Mouse (Mus musculus) midbrain, embryonic 13.5 days (tissue): ENCODE data around the gene Prkg1. TPM values are rescaled to one million over a fixed set of nuclear protein-coding genes. Genes with fewer than 3 reads are reported as not detected.
A peak's percentile ranks its signal among the peaks of the same experiment; 100 is the strongest.

Experiments
- ATAC-seq: fragments of 200-750 bp; cut with Nextera tagmentation; 2 replicates; pipeline ENCODE4 v1.8.0; 2017; ENCODE audit warnings: mild to moderate bottlenecking, moderate TSS enrichment, moderate library complexity
- H3K27ac ChIP-seq: fragments of 300-500 bp; sonication (generic); 2 replicates; pipeline ENCODE4 v1.5.1; 2015; ENCODE audit warnings: inconsistent platforms, mild to moderate bottlenecking, moderate library complexity
- H3K27me3 ChIP-seq: fragments of 300-500 bp; sonication (generic); 2 replicates; pipeline ENCODE4 v1.6.1; 2015; ENCODE audit warnings: mild to moderate bottlenecking, inconsistent platforms
- H3K36me3 ChIP-seq: fragments of 300-500 bp; sonication (generic); 2 replicates; pipeline ENCODE4 v1.6.1; 2015; ENCODE audit warnings: mild to moderate bottlenecking, inconsistent platforms
- H3K4me1 ChIP-seq: fragments of 300-500 bp; sonication (generic); replicated peaks from 2 replicates; pipeline ENCODE4 v1.6.1; 2015; ENCODE audit warnings: inconsistent platforms
- H3K4me2 ChIP-seq: fragments of 300-500 bp; sonication (generic); replicated peaks from 2 replicates; pipeline ENCODE4 v1.6.1; 2015; ENCODE audit warnings: moderate library complexity, mild to moderate bottlenecking, inconsistent platforms
- H3K4me3 ChIP-seq: fragments of 300-500 bp; sonication (generic); replicated peaks from 2 replicates; pipeline ENCODE4 v1.5.1; 2015; ENCODE audit warnings: mild to moderate bottlenecking, inconsistent platforms
- H3K9ac ChIP-seq: fragments of 300-500 bp; sonication (generic); replicated peaks from 2 replicates; pipeline ENCODE4 v1.6.1; 2015; ENCODE audit warnings: mild to moderate bottlenecking, inconsistent platforms
- H3K9me3 ChIP-seq: fragments of 300-500 bp; sonication (generic); 2 replicates; pipeline ENCODE4 v1.6.1; 2016; ENCODE audit warnings: mild to moderate bottlenecking, inconsistent platforms
- WGBS: fragments of 180-500 bp; shearing (Covaris S2); methylation state at CpG from one replicate; pipeline ENCODE4 v1.1.7; 2015; 5-methylcytosine and 5-hydroxymethylcytosine counted together
- polyA plus RNA-seq: library from polyadenylated mRNA; unstranded; fragments of >200 nt; fragmentation: Nextera tagmentation; extraction: Ambion mirVana; gene quantifications from 2 replicates; pipeline ENCODE4 v1.2.1, GENCODE M21; 2015

The Prkg1 gene
- polyA plus RNA-seq, 1 experiment from 2014 or later: 3.7 TPM

GRCm38 (mm10) chr19:31099369-31099768 is 665.5 kb downstream of the Prkg1 start:
- ATAC-seq: no peak
- 93% methylated on average over 3 of the region's 3 CpGs for WGBS
- no peaks in the 10 kb centered on the region for H3K36me3 ChIP-seq
- no peak overlapping the region for H3K27ac ChIP-seq
- no peak overlapping the region for H3K9ac ChIP-seq
- H3K27me3 ChIP-seq: no peaks in the 10 kb centered on the region
- no peaks in the 10 kb centered on the region for H3K9me3 ChIP-seq
- no peak overlapping the region for H3K4me2 ChIP-seq
- no peaks in the 10 kb centered on the region for H3K4me1 ChIP-seq
- H3K4me3 ChIP-seq: no peak overlapping the region

DNA sequence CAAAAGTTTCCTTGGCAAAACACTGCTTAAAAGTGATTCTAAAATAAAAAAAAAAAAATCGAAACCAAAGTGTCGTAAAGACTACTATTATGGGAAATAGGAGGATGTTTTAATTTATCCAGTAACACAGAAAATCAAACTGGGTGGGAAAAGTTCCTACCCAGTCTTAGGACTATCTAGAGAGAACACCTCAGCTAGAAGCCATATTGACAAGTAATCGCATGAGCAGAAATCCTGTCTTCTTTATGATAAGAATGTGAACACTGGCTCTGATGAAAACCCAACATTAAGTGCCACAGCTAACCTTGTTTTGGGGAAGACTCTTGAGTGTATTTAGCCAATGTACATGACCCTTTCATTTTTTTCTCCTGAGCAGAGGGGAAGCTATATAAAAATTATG is 667.0 kb downstream of the Prkg1 start:
- Histone ChIP-seq H3K4me2 (no peak overlapping the region), H3K9ac (no peak overlapping the region), H3K27ac (no peak overlapping the region), H3K4me3 (no peak overlapping the region), H3K9me3 (no peaks in the 10 kb centered on the region), H3K4me1 (no peaks in the 10 kb centered on the region), H3K36me3 (no peaks in the 10 kb centered on the region), H3K27me3 (no peaks in the 10 kb centered on the region)
- WGBS: 75% methylated on average over 3 of the region's 3 CpGs
- ATAC-seq: no peak

DNA sequence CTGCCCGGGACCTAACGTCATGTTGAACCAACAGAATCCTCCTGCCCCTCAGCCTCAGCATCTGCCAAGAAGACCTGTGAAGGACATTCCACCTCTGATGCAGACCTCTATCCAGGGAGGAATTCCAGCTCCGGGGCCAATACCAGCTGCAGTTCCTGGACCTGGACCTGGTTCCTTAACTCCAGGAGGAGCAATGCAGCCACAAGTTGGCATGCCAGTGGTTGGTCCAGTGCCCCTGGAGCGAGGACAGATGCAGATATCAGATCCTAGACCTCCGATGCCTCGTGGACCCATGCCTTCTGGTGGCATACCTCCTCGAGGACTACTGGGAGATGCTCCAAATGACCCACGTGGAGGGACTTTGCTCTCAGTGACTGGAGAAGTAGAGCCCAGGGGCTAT is 681.1 kb downstream of the Prkg1 start:
- Histone ChIP-seq H3K27ac (no peak overlapping the region), H3K27me3 (no peaks in the 10 kb centered on the region; the same call in 1 of the 2 replicates), H3K9ac (peak overlapping the region; percentile 82; the same call in 1 of the 2 replicates), H3K4me3 (peak overlapping the region; percentile 80), H3K36me3 (peaks cover 38% of the 10 kb centered on the region), H3K9me3 (no peaks in the 10 kb centered on the region), H3K4me2 (peak overlapping the region; percentile 91), H3K4me1 (peaks cover 25% of the 10 kb centered on the region)
- ATAC-seq: no peak
- 95% methylated on average over 8 of the region's 8 CpGs for WGBS

- peak within 1 kb of the TSS; percentile 82 for H3K9ac ChIP-seq
- peak; percentile 99 for ATAC-seq
- H3K27ac ChIP-seq: peak within 1 kb of the TSS; percentile 83
- peaks cover 25% of the 10 kb centered on the region for H3K4me1 ChIP-seq
- H3K36me3 ChIP-seq: peaks cover 32% of the 10 kb centered on the region
- WGBS: 2% methylated on average over 56 of the region's 56 CpGs
- peak within 1 kb of the TSS; percentile 91 for H3K4me2 ChIP-seq
- H3K27me3 ChIP-seq: no peaks in the 10 kb centered on the region; the same call in 1 of the 2 replicates
- peak within 1 kb of the TSS; percentile 80 for H3K4me3 ChIP-seq
- no peaks in the 10 kb centered on the region for H3K9me3 ChIP-seq
These were observed 682.0 kb downstream of the Prkg1 start, which contains the start of gene Cstf2t for GRCm38 (mm10) chr19:31082662-31083429. TSS of gene Cstf2t (plus strand) at chr19:31082837.

DNA sequence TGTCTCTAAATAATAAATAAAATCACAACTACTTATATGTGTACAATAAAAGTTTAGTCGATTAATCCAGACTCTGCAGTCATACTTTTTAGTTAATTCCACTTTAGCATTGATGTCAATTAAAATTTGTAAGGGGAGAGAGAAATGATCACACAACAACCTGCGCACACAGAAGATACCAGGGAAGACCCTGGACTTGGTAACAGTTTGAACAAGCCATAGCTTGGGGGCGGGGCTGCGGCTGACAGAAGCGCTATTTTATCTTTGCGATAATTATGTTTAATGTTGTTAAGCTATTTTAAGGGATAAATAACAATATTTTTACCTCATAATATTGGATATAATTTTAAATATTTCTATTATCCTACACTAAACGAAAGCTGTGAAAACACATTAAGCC is 682.6 kb downstream of the Prkg1 start:
- 16% methylated on average over 7 of the region's 7 CpGs for WGBS
- peak overlapping the region; percentile 60 for H3K9ac ChIP-seq

DNA sequence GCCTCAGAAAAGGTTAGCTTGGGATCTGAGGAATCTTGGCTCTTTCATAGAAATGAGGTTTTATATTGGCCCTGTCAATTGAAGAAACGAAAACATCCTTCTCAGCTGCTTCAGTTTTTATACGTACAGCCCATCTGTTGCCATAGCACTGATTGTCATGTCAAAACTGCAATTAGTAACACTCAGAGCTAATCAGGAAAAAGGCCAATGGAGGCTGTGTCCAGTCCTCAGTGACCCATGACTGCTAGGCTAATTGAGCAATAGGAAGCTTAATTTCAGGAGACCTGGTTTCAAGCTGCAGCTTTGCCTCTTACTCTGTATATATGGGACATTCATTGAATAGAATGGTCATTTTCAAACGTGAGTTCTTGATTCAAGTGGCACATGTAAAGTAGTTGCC is 686.6 kb downstream of the Prkg1 start:
- no peak overlapping the region for H3K27ac ChIP-seq
- no peak overlapping the region for H3K4me2 ChIP-seq
- WGBS: 53% methylated on average over 3 of the region's 3 CpGs
- no peaks in the 10 kb centered on the region for H3K36me3 ChIP-seq
- no peaks in the 10 kb centered on the region for H3K9me3 ChIP-seq
- no peak overlapping the region for H3K9ac ChIP-seq
- peaks cover 17% of the 10 kb centered on the region for H3K4me1 ChIP-seq
- peaks cover 3% of the 10 kb centered on the region for H3K27me3 ChIP-seq
- ATAC-seq: no peak
- H3K4me3 ChIP-seq: no peak overlapping the region

More for the DNA sequence above, 682.6 kb downstream of the Prkg1 start:
- H3K4me3 ChIP-seq: peak overlapping the region; percentile 80
- ATAC-seq: peak; percentile 74
- H3K27ac ChIP-seq: peak overlapping the region; percentile 76
- H3K4me1 ChIP-seq: peaks cover 25% of the 10 kb centered on the region
- peak overlapping the region; percentile 91 for H3K4me2 ChIP-seq
- no peaks in the 10 kb centered on the region for H3K9me3 ChIP-seq
- no peaks in the 10 kb centered on the region; the same call in 1 of the 2 replicates for H3K27me3 ChIP-seq
- peaks cover 31% of the 10 kb centered on the region for H3K36me3 ChIP-seq

GRCm38 (mm10) chr19:31076106-31076505 is 688.7 kb downstream of the Prkg1 start:
- H3K4me2 ChIP-seq: no peak overlapping the region
- H3K4me3 ChIP-seq: no peak overlapping the region
- WGBS: 73% methylated on average over 4 of the region's 4 CpGs
- H3K4me1 ChIP-seq: peaks cover 16% of the 10 kb centered on the region
- H3K27ac ChIP-seq: no peak overlapping the region
- no peaks in the 10 kb centered on the region for H3K36me3 ChIP-seq
- H3K9ac ChIP-seq: no peak overlapping the region
- H3K27me3 ChIP-seq: peaks cover 6% of the 10 kb centered on the region
- H3K9me3 ChIP-seq: no peaks in the 10 kb centered on the region
- ATAC-seq: no peak

GRCm38 (mm10) chr19:31074717-31075063 is 690.1 kb downstream of the Prkg1 start:
- no peaks in the 10 kb centered on the region for H3K36me3 ChIP-seq
- peaks cover 16% of the 10 kb centered on the region for H3K4me1 ChIP-seq
- H3K27me3 ChIP-seq: peaks cover 6% of the 10 kb centered on the region
- ATAC-seq: peak; percentile 64
- H3K4me3 ChIP-seq: peak overlapping the region; percentile 11; the same call in 1 of the 2 replicates
- H3K9me3 ChIP-seq: no peaks in the 10 kb centered on the region
- H3K4me2 ChIP-seq: peak overlapping the region; percentile 41
- WGBS: 4% methylated on average over 3 of the region's 3 CpGs
- H3K27ac ChIP-seq: peak overlapping the region; percentile 45
- H3K9ac ChIP-seq: 0 out of 2 replicates have a peak overlapping the region, but pooled peaks have one; percentile 10

DNA sequence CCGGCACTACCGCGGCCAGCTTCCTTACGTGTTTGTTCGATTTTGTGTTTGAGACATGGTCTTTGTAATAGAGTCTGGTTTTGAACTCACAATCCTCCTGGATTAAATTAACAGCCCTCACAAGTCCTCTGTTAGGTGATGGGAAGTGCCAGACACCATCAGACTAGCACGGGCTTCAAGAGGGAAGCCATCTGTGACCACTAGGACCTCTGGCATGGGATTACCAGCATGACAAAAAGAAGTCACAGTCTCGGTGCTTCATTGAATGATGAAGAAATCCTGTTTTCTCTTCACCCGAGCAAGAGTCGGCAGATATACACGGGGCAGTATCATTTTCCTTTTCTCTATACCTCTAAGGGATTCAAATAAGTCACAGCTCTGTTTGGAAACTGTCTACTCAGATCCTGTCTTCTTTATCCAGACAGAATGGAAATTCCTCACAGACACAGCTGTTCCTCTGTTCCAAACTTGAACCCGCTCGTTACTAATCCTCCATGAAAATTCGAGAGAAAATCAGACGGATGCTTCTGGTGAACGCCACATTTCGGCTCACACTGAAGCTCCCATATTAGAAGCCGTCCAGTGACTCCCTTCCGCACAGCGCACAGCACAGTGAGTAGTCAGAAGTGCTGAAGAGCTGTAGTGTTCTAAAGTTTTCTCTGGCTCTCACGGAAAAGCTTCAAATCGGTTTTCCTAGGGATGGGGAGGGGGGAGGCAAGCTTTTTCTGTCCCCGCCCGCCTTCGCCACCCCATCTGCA is 690.7 kb downstream of the Prkg1 start:
- Histone ChIP-seq H3K27me3 (peaks cover 6% of the 10 kb centered on the region), H3K4me3 (peak overlapping the region; percentile 11; the same call in 1 of the 2 replicates), H3K27ac (peak overlapping the region; percentile 45), H3K4me1 (peaks cover 16% of the 10 kb centered on the region), H3K36me3 (no peaks in the 10 kb centered on the region), H3K4me2 (peak overlapping the region; percentile 41), H3K9ac (0 out of 2 replicates have a peak overlapping the region, but pooled peaks have one; percentile 10), H3K9me3 (no peaks in the 10 kb centered on the region)
- ATAC-seq: peak; percentile 87
- WGBS: 21% methylated on average over 24 of the region's 24 CpGs

GRCm38 (mm10) chr19:31065206-31065781 is 699.5 kb downstream of the Prkg1 start:
- H3K9me3 ChIP-seq: no peaks in the 10 kb centered on the region
- no peak overlapping the region for H3K4me3 ChIP-seq
- no peak overlapping the region for H3K9ac ChIP-seq
- WGBS: 88% methylated on average over 11 of the region's 11 CpGs
- H3K36me3 ChIP-seq: no peaks in the 10 kb centered on the region
- no peak overlapping the region for H3K27ac ChIP-seq
- no peaks in the 10 kb centered on the region; the same call in 1 of the 2 replicates for H3K27me3 ChIP-seq
- H3K4me2 ChIP-seq: no peak overlapping the region
- H3K4me1 ChIP-seq: no peaks in the 10 kb centered on the region
- ATAC-seq: no peak

GRCm38 (mm10) chr19:31064740-31065139 is 700.1 kb downstream of the Prkg1 start:
- ATAC-seq: no peak
- Histone ChIP-seq H3K9me3 (no peaks in the 10 kb centered on the region), H3K27me3 (no peaks in the 10 kb centered on the region; the same call in 1 of the 2 replicates), H3K4me1 (no peaks in the 10 kb centered on the region), H3K9ac (no peak overlapping the region), H3K4me2 (no peak overlapping the region), H3K27ac (no peak overlapping the region), H3K4me3 (no peak overlapping the region), H3K36me3 (no peaks in the 10 kb centered on the region)
- 69% methylated on average over 1 of the region's 1 CpGs for whole genome bisulfite sequencing

DNA sequence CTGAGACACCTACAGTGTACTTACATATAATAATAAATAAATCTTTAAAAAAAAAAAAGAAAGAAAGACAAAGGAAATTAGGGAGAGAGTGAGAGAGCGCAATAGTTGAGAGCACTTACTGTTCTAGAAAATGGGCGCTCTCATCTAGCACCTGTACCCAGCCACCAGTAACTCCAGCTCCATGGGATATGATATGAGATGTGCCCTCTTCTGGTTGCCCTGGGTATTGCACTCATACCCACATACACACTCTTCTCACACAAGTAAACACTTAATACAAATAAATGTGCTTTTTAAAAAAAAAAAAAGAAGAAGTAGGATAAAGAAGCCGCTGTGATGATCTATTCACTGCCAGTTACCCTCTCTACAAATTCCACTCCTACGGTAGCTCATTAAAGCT is 718.2 kb downstream of the Prkg1 start:
- no peak for ATAC-seq
- 97% methylated on average over 4 of the region's 4 CpGs for WGBS
- no peak overlapping the region for H3K4me3 ChIP-seq

More for the DNA sequence above, 718.2 kb downstream of the Prkg1 start:
- Histone ChIP-seq H3K36me3 (no peaks in the 10 kb centered on the region), H3K9ac (no peak overlapping the region), H3K4me2 (no peak overlapping the region), H3K9me3 (no peaks in the 10 kb centered on the region), H3K4me1 (no peaks in the 10 kb centered on the region), H3K27ac (no peak overlapping the region), H3K27me3 (no peaks in the 10 kb centered on the region)
